Mouse (Mus musculus) brain, embryonic 18.5 days (tissue): ENCODE results near the gene Ugt1a9.
"Not testable (repeated sequence)": the region's sequence is repeated elsewhere in the genome, so short reads cannot be mapped to it uniquely, and the experiment has no call there.

ENCODE experiments used
- DNase-seq: peaks from one replicate; pipeline ENCODE4 v3.0.0-alpha.2; 2012; ENCODE audit warnings: low read depth, low spot score

Gene Ugt1a9

GRCm38 (mm10) chr1:88105656-88106055 is 35.1 kb downstream of the Ugt1a9 start:
- DNase-seq = no peak

- not testable (repeated sequence) for DNase-seq
These were observed 38.5 kb downstream of the Ugt1a9 start for GRCm38 (mm10) chr1:88109027-88109557.

- DNase-seq = not testable (repeated sequence)
These were observed 39.0 kb downstream of the Ugt1a9 start for GRCm38 (mm10) chr1:88109604-88110003.

GRCm38 (mm10) chr1:88112769-88113168 is 42.2 kb downstream of the Ugt1a9 start:
- not testable (repeated sequence) for DNase-seq

GRCm38 (mm10) chr1:88120550-88120949 is 50.0 kb downstream of the Ugt1a9 start:
- DNase-seq = not testable (repeated sequence)

GRCm38 (mm10) chr1:88121521-88121920 is 50.9 kb downstream of the Ugt1a9 start:
- DNase-seq = not testable (repeated sequence)

- not testable (repeated sequence) for DNase-seq
These were observed 55.3 kb downstream of the Ugt1a9 start for GRCm38 (mm10) chr1:88125827-88126360.

- DNase-seq = not testable (repeated sequence)
These were observed 58.5 kb downstream of the Ugt1a9 start for GRCm38 (mm10) chr1:88129091-88129490.

- DNase-seq = not testable (repeated sequence)
These were observed 59.6 kb downstream of the Ugt1a9 start for GRCm38 (mm10) chr1:88130223-88130622.

- no peak for DNase-seq
These were observed 63.4 kb downstream of the Ugt1a9 start for GRCm38 (mm10) chr1:88133908-88134456.

GRCm38 (mm10) chr1:88134457-88135011 is 63.9 kb downstream of the Ugt1a9 start, which contains the start of gene Ugt1a6a:
Gene Ugt1a6a (plus strand): TSS chr1:88134809.
- DNase-seq = peak; percentile 16

- DNase-seq = not testable (repeated sequence)
These were observed 64.8 kb downstream of the Ugt1a9 start for GRCm38 (mm10) chr1:88135229-88135904.

GRCm38 (mm10) chr1:88136646-88137045 is 66.0 kb downstream of the Ugt1a9 start:
- no peak for DNase-seq

- no peak for DNase-seq
These were observed 66.7 kb downstream of the Ugt1a9 start for GRCm38 (mm10) chr1:88137264-88137663.

- DNase-seq = no peak
These were observed 67.5 kb downstream of the Ugt1a9 start for GRCm38 (mm10) chr1:88138145-88138544.

- DNase-seq = not testable (repeated sequence)
These were observed 69.9 kb downstream of the Ugt1a9 start for GRCm38 (mm10) chr1:88140492-88140891.

- DNase-seq = not testable (repeated sequence)
These were observed 73.5 kb downstream of the Ugt1a9 start for GRCm38 (mm10) chr1:88143966-88144675.

- not testable (repeated sequence) for DNase-seq
These were observed 74.7 kb downstream of the Ugt1a9 start for GRCm38 (mm10) chr1:88145278-88145677.

GRCm38 (mm10) chr1:88150133-88150532 is 79.5 kb downstream of the Ugt1a9 start:
- DNase-seq = not testable (repeated sequence)

GRCm38 (mm10) chr1:88158430-88158829 is 87.8 kb downstream of the Ugt1a9 start:
- no peak for DNase-seq

- no peak for DNase-seq
These were observed 95.1 kb downstream of the Ugt1a9 start, which contains the start of gene Ugt1a5 for GRCm38 (mm10) chr1:88165711-88166110. Gene Ugt1a5 (plus strand): TSS chr1:88166012.
